Mouse (Mus musculus): ENCODE results near the gene Nrxn3. TPM values are rescaled to one million over a fixed set of nuclear protein-coding genes. Genes with fewer than 3 reads are reported as not detected.

Gene Nrxn3
- polyA plus RNA-seq, 2 experiments from 2014 or later = not detected

- no peak for ATAC-seq
These were observed 1443.4 kb downstream of the Nrxn3 start for GRCm38 (mm10) chr12:90166118-90166517.

GRCm38 (mm10) chr12:90181566-90181965 is 1458.9 kb downstream of the Nrxn3 start:
- no peak for ATAC-seq

- no peak for ATAC-seq
These were observed 1460.3 kb downstream of the Nrxn3 start for GRCm38 (mm10) chr12:90183021-90183420.

- ATAC-seq = no peak
These were observed 1473.5 kb downstream of the Nrxn3 start for GRCm38 (mm10) chr12:90196161-90196560.

- ATAC-seq = no peak
These were observed 1475.3 kb downstream of the Nrxn3 start for GRCm38 (mm10) chr12:90197994-90198393.

GRCm38 (mm10) chr12:90202501-90202900 is 1479.8 kb downstream of the Nrxn3 start:
- ATAC-seq = no peak

GRCm38 (mm10) chr12:90211410-90211809 is 1488.7 kb downstream of the Nrxn3 start:
- no peak for ATAC-seq

GRCm38 (mm10) chr12:90217060-90217459 is 1494.4 kb downstream of the Nrxn3 start:
- no peak for ATAC-seq

- ATAC-seq = no peak
These were observed 1506.4 kb downstream of the Nrxn3 start for GRCm38 (mm10) chr12:90229062-90229461.

- no peak for ATAC-seq
These were observed 1513.4 kb downstream of the Nrxn3 start for GRCm38 (mm10) chr12:90236093-90236492.

GRCm38 (mm10) chr12:90260301-90260700 is 1537.6 kb downstream of the Nrxn3 start:
- no peak for ATAC-seq

GRCm38 (mm10) chr12:90268111-90268510 is 1545.4 kb downstream of the Nrxn3 start:
- no peak for ATAC-seq

- no peak for ATAC-seq
These were observed 1548.2 kb downstream of the Nrxn3 start for GRCm38 (mm10) chr12:90270763-90271379.

GRCm38 (mm10) chr12:90274621-90275236 is 1552.1 kb downstream of the Nrxn3 start:
- no peak for ATAC-seq

GRCm38 (mm10) chr12:90281236-90281635 is 1558.6 kb downstream of the Nrxn3 start:
- no peak for ATAC-seq

GRCm38 (mm10) chr12:90283022-90283421 is 1560.3 kb downstream of the Nrxn3 start:
- ATAC-seq = no peak

- no peak for ATAC-seq
These were observed 1580.0 kb downstream of the Nrxn3 start for GRCm38 (mm10) chr12:90302671-90303070.

GRCm38 (mm10) chr12:90331806-90332205 is 1609.1 kb downstream of the Nrxn3 start:
- no peak for ATAC-seq

GRCm38 (mm10) chr12:90332459-90332858 is 1609.8 kb downstream of the Nrxn3 start:
- no peak for ATAC-seq

GRCm38 (mm10) chr12:90337496-90338228 is 1615.0 kb downstream of the Nrxn3 start:
- no peak for ATAC-seq

- ATAC-seq = no peak
These were observed 1615.5 kb downstream of the Nrxn3 start for GRCm38 (mm10) chr12:90338229-90338557.
